Mouse (Mus musculus) hindbrain, embryonic 16.5 days (tissue): Measurements from ENCODE around the gene Pwwp2a. TPM values are rescaled to one million over a fixed set of nuclear protein-coding genes. Genes with fewer than 3 reads are reported as not detected.

ENCODE experiments used
- ATAC-seq: fragments of 200-750 bp; cut with Nextera tagmentation; 2 replicates; pipeline ENCODE4 v1.8.0; 2017; ENCODE audit warnings: moderate TSS enrichment, moderate library complexity
- H3K27ac ChIP-seq: fragments of 300-500 bp; sonication (generic); 2 replicates; pipeline ENCODE4 v1.5.1; 2014; ENCODE audit warnings: low read depth, mild to moderate bottlenecking, control low read depth, low read length, moderate library complexity
- H3K27me3 ChIP-seq: fragments of 300-500 bp; sonication (generic); replicated peaks from 2 replicates; pipeline ENCODE4 v1.6.1; 2014; ENCODE audit warnings: low read length; ENCODE audit not compliant: control insufficient read depth, insufficient read depth
- H3K36me3 ChIP-seq: fragments of 300-500 bp; sonication (generic); 2 replicates; pipeline ENCODE4 v1.6.1; 2014; ENCODE audit warnings: mild to moderate bottlenecking, low read length, moderate library complexity, mixed read lengths; ENCODE audit not compliant: control insufficient read depth, insufficient read depth
- H3K4me1 ChIP-seq: fragments of 300-500 bp; sonication (generic); 2 replicates; pipeline ENCODE4 v1.6.1; 2014; ENCODE audit warnings: low read depth, low read length; ENCODE audit not compliant: control insufficient read depth, insufficient read depth
- H3K4me2 ChIP-seq: fragments of 300-500 bp; sonication (generic); 2 replicates; pipeline ENCODE4 v1.6.1; 2014; ENCODE audit warnings: mild to moderate bottlenecking, low read length, control low read depth, moderate library complexity
- H3K4me3 ChIP-seq: fragments of 300-500 bp; sonication (generic); 2 replicates; pipeline ENCODE4 v1.5.1; 2014; ENCODE audit warnings: mild to moderate bottlenecking, low read length, control low read depth, moderate library complexity
- H3K9ac ChIP-seq: fragments of 300-500 bp; sonication (generic); 2 replicates; pipeline ENCODE4 v1.6.1; 2014; ENCODE audit warnings: low read depth, mild to moderate bottlenecking, control low read depth, low read length, moderate library complexity
- H3K9me3 ChIP-seq: fragments of 300-500 bp; sonication (generic); 2 replicates; pipeline ENCODE4 v1.6.1; 2014; ENCODE audit warnings: mild to moderate bottlenecking, low read length, moderate library complexity; ENCODE audit not compliant: control insufficient read depth
- WGBS: fragments of 180-500 bp; shearing (Covaris S2); extraction: QIAGEN DNeasy Blood & Tissue Kit; methylation state at CpG from one replicate; pipeline ENCODE4 v1.1.7; 2014; 5-methylcytosine and 5-hydroxymethylcytosine counted together
- polyA plus RNA-seq: library from polyadenylated mRNA; unstranded; fragments of >200 nt; fragmentation: Nextera tagmentation; extraction: Ambion mirVana; gene quantifications from 2 replicates; pipeline ENCODE4 v1.2.1, GENCODE M21; 2015

Pwwp2a gene
- polyA plus RNA-seq, 1 experiment from 2014 or later, result 12.5 TPM

DNA sequence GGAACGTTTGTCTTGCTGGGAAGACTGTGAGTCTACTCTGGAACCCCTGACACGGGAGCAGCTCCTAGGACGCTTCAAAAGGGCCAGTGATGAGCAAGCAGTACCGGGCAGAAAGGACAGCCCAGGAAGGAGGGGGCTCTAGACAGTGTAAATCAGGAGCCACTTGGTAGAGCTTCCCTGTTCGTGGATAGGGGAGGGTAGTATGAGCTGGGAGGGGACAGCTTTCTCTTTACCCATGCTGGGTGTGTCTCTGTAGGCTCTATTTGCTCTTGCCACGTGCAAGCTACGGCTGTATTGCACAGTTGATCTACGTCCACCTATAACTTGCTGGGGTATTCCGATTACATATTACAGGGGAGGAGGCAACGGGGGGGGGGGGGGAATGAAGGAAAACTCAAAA lies 25.3 kb upstream of the Pwwp2a start:
- WGBS, result 73% methylated on average over 10 of the region's 10 CpGs
- no peaks in the 10 kb centered on the region for H3K36me3 ChIP-seq
- ATAC-seq, result no peak
- H3K9me3 ChIP-seq, result no peaks in the 10 kb centered on the region
- H3K27me3 ChIP-seq, result no peaks in the 10 kb centered on the region
- H3K9ac ChIP-seq, result no peak overlapping the region
- H3K4me2 ChIP-seq, result no peak overlapping the region
- H3K4me3 ChIP-seq, result no peak overlapping the region
- H3K27ac ChIP-seq, result no peak overlapping the region
- H3K4me1 ChIP-seq, result peaks cover 3% of the 10 kb centered on the region; the same call in 1 of the 2 replicates

DNA sequence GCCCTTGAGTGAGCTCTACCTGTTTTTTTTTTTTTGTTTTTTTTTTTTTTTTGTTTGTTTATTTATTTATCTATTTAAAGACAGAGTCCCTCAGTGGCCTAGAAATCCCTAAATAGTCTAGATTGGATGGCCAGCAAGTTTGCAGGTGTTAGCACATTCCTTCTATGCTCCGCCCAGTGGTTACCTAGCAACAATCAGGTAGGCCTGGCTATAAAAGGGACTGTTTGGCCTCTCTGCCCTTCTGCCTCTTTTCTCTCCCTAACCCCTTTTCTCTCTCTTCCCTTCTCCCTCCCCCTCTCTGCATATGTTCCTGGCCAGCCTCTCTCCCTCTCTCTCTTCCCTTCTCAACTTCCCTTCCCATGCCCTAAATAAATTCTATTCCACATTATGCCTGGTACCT lies 23.8 kb upstream of the Pwwp2a start:
- Histone ChIP-seq H3K36me3 (no peaks in the 10 kb centered on the region), H3K9ac (no peak overlapping the region), H3K9me3 (no peaks in the 10 kb centered on the region), H3K27me3 (no peaks in the 10 kb centered on the region), H3K4me1 (peaks cover 2% of the 10 kb centered on the region; the same call in 1 of the 2 replicates), H3K4me3 (no peak overlapping the region), H3K27ac (no peak overlapping the region), H3K4me2 (no peak overlapping the region)
- no peak for ATAC-seq
- 97% methylated on average over 1 of the region's 1 CpGs for WGBS

DNA sequence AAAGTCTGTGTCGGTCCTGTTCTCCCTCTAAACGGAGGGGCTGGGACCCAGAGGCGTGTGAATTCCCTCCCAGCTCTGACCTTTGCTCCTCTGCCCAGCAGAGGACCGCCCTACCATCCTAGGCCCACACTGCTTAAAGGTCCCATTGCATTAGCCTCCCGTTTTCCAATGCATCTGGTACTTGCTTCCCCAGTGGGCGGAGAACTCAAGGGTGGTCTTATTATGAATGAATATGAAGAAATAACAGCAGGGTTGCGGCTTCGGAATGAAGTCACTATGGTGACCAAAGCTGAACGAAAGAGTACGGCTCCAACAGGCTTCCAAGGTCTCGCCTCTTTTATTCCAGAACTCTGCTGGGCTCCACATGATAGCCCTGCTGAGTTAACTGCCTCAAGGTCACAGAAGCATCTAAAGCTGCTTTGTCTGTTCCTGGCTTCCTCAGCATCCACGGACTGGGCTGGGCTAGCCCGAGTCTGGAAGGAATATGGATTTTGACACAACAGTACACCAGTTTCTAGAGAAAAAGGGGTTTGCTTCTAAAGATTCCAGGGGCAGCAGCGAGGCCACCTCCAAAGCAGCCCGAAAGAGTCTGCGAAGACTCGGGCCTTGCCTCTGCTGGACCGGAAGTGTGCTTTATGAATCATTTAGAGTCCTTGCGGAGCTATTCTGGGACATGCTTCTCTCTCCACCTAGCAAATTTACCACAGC lies 14.6 kb upstream of the Pwwp2a start:
- Histone ChIP-seq H3K4me3 (no peak overlapping the region), H3K4me2 (no peak overlapping the region), H3K4me1 (peaks cover 8% of the 10 kb centered on the region), H3K36me3 (no peaks in the 10 kb centered on the region), H3K9ac (peak overlapping the region; percentile 17), H3K9me3 (peaks cover 2% of the 10 kb centered on the region; the same call in 1 of the 2 replicates), H3K27ac (peak overlapping the region; percentile 59), H3K27me3 (no peaks in the 10 kb centered on the region)
- ATAC-seq, result peak; percentile 87
- WGBS, result 33% methylated on average over 19 of the region's 19 CpGs

DNA sequence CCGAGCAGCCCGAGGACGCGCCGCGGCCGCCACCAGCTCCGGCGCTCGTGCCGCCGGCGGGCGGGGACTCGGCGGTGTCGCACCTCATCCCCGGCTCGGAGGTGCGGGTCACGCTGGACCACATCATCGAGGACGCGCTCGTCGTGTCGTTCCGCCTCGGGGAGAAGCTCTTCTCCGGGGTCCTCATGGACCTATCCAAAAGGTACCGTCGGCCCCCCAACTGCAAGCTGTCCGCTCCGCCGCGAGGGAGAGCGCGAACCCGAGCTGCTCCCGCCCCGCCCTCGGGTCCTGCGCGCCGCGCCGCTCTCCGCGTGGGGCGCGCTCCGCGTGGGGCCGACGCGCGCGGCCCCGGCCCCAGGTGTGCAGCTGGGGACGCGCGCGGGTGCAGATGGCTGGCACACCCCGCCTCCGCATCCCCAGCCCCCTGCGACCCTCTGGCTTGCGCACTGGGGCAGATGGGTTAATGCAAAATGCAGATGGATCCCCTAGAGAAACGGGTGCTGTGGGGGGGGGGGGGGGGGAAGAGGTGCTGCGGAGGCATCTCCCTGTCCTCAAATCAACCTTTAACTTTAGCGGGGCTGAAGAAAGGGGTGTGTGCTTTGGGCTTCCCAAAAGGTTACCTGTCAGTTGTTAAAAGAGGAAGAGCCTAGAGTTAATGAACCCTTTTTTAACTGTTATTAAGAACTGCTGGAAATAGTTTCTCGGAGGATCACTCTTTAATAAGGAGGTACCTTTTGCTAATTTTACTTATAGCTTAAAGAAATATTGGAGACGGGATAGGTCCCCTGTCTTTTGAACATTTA lies 818 bp downstream of the Pwwp2a start:
- H3K9me3 ChIP-seq, result no peaks in the 10 kb centered on the region
- H3K27me3 ChIP-seq, result no peaks in the 10 kb centered on the region
- WGBS, result under 1% methylated on average over 49 of the region's 72 CpGs
- peak overlapping the region; percentile 96 for H3K9ac ChIP-seq
- H3K4me3 ChIP-seq, result peak overlapping the region; percentile 92
- H3K36me3 ChIP-seq, result no peaks in the 10 kb centered on the region; the same call in 1 of the 2 replicates
- peak; percentile 35 for ATAC-seq
- H3K27ac ChIP-seq, result peak overlapping the region; percentile 97
- H3K4me1 ChIP-seq, result peaks cover 26% of the 10 kb centered on the region
- H3K4me2 ChIP-seq, result peak overlapping the region; percentile 71

DNA sequence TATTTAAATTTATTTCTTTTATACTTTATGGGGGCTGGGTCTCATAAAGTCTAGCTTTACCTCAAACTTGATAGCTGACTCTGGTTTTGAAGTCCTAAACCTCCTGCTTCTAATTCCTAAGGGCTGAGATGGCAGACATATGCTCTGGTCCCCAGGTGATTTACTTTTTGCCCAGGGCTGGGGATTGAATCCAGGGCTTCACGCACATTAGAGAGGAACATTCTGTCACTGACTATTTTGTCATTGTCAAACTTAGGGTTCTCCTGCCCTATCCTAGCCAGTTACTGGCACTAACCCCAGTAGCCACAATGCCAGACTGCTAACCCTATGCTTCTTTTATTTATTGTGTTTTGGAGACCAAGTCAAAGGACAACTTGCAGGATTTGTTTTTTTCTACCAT lies 7.1 kb downstream of the Pwwp2a start:
- H3K36me3 ChIP-seq, result peaks cover 7% of the 10 kb centered on the region; the same call in 1 of the 2 replicates
- WGBS, result 61% methylated on average over 1 of the region's 1 CpGs
- no peak for ATAC-seq
- peaks cover 12% of the 10 kb centered on the region for H3K4me1 ChIP-seq
- H3K9me3 ChIP-seq, result no peaks in the 10 kb centered on the region
- H3K9ac ChIP-seq, result no peak overlapping the region
- H3K4me3 ChIP-seq, result no peak overlapping the region
- no peaks in the 10 kb centered on the region for H3K27me3 ChIP-seq
- no peak overlapping the region for H3K4me2 ChIP-seq
- no peak overlapping the region for H3K27ac ChIP-seq

DNA sequence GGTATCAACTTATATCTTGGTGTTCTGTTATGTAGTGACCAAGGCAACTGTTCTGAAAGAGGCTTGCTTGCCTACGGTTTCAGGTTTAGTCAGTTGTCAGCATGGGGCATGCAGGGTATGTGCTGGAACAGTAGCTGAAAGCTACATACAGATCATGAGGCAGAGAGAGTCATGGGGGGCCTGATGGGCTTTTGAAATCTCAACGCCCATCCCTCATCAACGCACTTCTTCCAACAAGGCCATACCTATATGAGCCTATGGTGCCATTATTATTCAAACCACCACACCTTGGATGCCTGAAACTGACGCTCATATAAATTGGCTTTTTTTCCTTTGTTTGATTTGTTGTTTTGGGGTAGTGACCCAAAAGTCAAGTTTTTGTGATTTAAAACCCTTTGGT lies 14.8 kb downstream of the Pwwp2a start:
- 0 out of 2 replicates have a peak, but pooled peaks cover 5% of the 10 kb centered on the region for H3K36me3 ChIP-seq
- no peaks in the 10 kb centered on the region for H3K4me1 ChIP-seq
- H3K27ac ChIP-seq, result no peak overlapping the region
- WGBS, result 80% methylated on average over 4 of the region's 4 CpGs
- H3K9me3 ChIP-seq, result no peaks in the 10 kb centered on the region
- no peak overlapping the region for H3K4me3 ChIP-seq
- no peak overlapping the region for H3K9ac ChIP-seq
- H3K4me2 ChIP-seq, result no peak overlapping the region
- H3K27me3 ChIP-seq, result no peaks in the 10 kb centered on the region
- no peak for ATAC-seq

DNA sequence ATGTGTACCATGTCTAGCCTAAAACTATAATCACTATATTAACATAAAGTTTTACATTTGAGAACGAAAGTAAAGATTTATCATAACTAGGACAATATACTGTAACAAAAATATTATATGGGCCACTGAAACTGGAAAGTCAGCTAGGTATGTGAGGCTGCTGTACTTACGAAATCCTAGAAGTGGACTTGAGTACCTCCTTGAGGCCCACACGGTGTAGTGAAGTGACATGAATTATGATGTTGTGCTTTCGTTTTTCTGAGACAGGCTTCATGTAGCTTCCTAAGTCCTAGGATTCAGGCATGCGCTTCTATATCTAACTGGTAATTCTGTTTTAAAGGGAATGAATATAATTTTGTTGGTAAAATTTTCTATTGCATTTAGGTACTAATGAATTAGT lies 16.8 kb downstream of the Pwwp2a start:
- H3K27ac ChIP-seq, result no peak overlapping the region
- WGBS, result 86% methylated on average over 5 of the region's 5 CpGs
- no peak overlapping the region for H3K4me3 ChIP-seq
- no peak overlapping the region for H3K4me2 ChIP-seq
- no peak overlapping the region for H3K9ac ChIP-seq
- no peaks in the 10 kb centered on the region for H3K27me3 ChIP-seq
- no peaks in the 10 kb centered on the region for H3K9me3 ChIP-seq
- ATAC-seq, result no peak
- no peaks in the 10 kb centered on the region for H3K4me1 ChIP-seq
- 0 out of 2 replicates have a peak, but pooled peaks cover 3% of the 10 kb centered on the region for H3K36me3 ChIP-seq

DNA sequence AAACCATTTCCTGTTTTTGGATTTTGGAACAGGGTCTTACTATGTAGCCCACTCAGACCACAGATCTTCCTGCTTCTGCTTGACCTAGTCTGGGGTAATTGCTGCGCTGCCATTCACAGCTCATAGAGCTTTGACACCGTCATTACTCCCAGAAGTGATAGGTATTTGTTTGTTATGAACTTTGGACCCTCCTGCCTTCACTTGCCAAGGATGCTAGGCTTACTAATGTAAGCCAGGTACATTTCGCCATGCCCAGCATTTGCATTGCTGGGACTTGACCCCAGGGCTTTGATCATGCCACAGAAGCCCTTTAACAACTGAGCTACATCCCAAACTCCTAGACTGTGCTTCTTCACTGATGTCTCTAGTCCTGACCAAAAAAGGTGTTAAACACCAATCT lies 18.5 kb downstream of the Pwwp2a start:
- Histone ChIP-seq H3K9ac (no peak overlapping the region), H3K9me3 (no peaks in the 10 kb centered on the region), H3K4me2 (no peak overlapping the region), H3K36me3 (peaks cover 12% of the 10 kb centered on the region), H3K4me1 (no peaks in the 10 kb centered on the region), H3K27me3 (no peaks in the 10 kb centered on the region), H3K27ac (no peak overlapping the region), H3K4me3 (no peak overlapping the region)
- 95% methylated on average over 3 of the region's 3 CpGs for WGBS
- no peak for ATAC-seq

DNA sequence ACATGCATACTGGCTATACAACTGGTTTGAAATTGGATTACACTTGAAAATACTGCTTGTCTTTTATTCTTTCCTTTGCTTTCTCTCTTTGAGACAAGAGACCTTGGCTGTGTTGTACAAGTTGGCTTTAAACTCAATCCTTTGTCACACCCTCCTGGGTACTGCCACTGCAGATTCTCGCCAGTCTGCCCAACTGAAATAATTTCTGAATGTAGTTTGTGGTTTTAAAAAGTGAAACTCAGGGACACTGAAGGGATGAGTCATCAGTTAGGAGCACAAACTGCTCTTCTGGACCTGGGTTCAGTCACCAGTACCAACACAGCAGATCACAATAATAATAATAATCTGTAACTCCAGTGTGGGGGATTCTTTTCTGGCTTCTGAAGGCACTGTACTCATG lies 21.8 kb downstream of the Pwwp2a start:
- no peaks in the 10 kb centered on the region for H3K27me3 ChIP-seq
- ATAC-seq, result no peak
- H3K4me1 ChIP-seq, result no peaks in the 10 kb centered on the region
- H3K27ac ChIP-seq, result no peak overlapping the region
- H3K9me3 ChIP-seq, result no peaks in the 10 kb centered on the region
- WGBS, result 80% methylated on average over 1 of the region's 1 CpGs
- H3K9ac ChIP-seq, result no peak overlapping the region
- no peak overlapping the region for H3K4me3 ChIP-seq
- peaks cover 20% of the 10 kb centered on the region for H3K36me3 ChIP-seq
- no peak overlapping the region for H3K4me2 ChIP-seq
